Mouse (Mus musculus) activated CD4-positive, CD25-positive, alpha-beta regulatory T cell, adult 9 weeks (primary cell): Measurements from ENCODE around the gene Adamts9. TPM values are rescaled to one million over a fixed set of nuclear protein-coding genes. Genes with fewer than 3 reads are reported as not detected.

Experiments
- polyA plus RNA-seq: library from polyadenylated mRNA; unstranded; fragments of 100-300 nt; shearing (Covaris generic); gene quantifications from one replicate; pipeline ENCODE4 v1.2.1, GENCODE M21; 2017

Gene Adamts9
- 0.11 TPM for polyA plus RNA-seq

DNA sequence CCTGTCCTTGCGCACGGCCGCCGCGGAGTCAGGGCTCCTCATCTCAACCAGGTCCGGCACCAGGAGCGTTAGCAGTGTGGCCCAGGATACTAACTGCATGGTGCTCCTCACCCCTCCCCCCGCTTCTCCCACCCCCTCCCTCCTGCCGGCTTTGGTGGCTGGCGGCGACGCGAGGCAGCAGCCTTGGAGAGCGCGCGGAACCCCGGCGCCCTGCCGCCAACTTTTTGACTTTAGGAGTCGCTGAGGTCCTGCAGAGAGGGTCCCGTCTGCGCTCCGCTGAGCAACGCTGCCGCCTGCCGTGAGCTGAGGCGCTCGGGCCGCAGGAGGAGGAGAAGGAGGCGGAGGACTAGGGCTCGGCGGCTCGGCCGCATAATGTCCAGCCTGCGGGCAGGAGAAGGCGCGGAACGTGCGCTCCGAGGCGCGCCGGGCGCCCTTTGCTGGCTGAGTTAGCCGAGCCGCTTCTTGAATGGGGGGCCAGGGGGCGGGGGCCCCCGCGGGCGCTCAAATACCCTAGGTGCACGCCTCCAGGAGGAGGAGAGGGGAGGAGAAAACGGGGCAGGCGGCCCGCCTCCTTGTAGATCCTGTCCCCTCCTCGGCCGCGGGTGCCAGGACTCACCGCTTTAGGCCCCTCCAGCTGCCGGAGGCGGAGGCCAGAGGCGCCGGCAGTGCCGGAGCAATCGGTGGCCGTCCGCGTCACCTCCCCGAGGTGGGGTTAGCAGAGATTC is at the start of gene Adamts9:
Gene Adamts9 (minus strand): TSS at position 436 of the 725 bp plus-strand sequence.

DNA sequence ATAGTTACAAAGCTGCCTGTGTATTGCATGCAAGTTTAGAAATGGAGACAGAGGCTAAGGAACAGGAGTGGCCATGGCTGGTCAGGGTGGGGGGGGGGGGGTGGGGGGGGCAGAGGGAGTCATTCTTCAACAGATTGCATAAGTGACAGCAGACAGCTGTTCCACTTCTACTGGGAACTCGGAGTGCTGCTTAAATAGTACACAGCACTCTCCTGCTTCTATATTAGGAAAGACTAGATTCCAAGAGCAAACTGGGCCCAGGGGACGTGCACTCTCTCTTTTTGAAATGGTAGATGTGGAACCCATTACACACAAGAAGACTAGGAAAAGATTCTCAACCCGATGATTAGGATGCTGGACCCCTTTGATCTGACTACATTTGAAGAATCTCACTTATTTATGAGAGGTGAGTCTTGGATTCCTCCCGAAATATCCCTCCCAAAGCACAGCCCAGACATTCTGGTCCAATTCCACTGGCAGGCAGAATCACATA is 74.2 kb downstream of the Adamts9 start, which contains the start of gene Gm15737:
Gene Gm15737 (plus strand): TSS at position 269 of the 493 bp plus-strand sequence.

DNA sequence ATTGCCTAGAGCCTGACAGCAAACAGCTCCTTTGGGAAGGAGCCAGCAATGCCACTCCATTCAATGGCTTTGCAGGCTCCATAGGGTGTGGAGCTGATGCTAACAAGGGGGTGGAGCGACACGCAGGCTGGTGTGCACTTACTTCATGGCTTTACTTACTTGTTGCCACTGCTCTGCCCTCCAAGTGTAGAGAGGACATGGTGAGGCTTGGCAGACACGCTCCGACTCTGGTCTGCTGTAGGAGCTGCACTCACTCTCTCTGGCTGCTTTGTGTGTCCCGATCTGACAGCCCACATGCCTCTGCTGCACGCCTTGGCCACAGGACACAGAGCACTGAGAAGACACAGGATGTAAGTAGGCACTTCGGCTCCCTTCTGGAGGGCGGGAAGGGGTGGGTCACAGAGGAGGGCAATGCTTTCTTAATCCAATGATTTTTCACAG is 127.0 kb downstream of the Adamts9 start, which contains the start of gene A730049H05Rik:
Gene A730049H05Rik (plus strand): TSS at position 168 of the 441 bp plus-strand sequence.

Other genes with a start within 250 kb of the Adamts9 start
- not detected for gene Prickle2, start 237.3 kb downstream of the Adamts9 start, polyA plus RNA-seq
- not detected for gene A730049H05Rik, start 127.0 kb downstream of the Adamts9 start, polyA plus RNA-seq
- gene Gm15737, start 74.1 kb downstream of the Adamts9 start, polyA plus RNA-seq = not detected